Mouse (Mus musculus) CH12.LX (cell line): ENCODE measurements around the gene Cbfa2t2. TPM values are rescaled to one million over a fixed set of nuclear protein-coding genes. Genes with fewer than 3 reads are reported as not detected.

Experiments used
- DNase-seq: peaks from one replicate; pipeline ENCODE4 v3.0.0-alpha.2; 2013; ENCODE audit errors: extremely low read depth
- H3K27ac ChIP-seq: 2 replicates; pipeline ENCODE4 v1.5.1; 2012; ENCODE audit warnings: low read depth, mild to moderate bottlenecking, control low read depth, moderate library complexity; ENCODE audit not compliant: insufficient read depth
- H3K27me3 ChIP-seq: replicated peaks from 2 replicates; pipeline ENCODE3; 2012; ENCODE audit warnings: inconsistent platforms
- H3K36me3 ChIP-seq, 2 experiments: replicated peaks in 1 of 2; 2 replicates each; pipeline versions ENCODE3 to v1.6.1; 2012; ENCODE audit warnings: inconsistent platforms in 1 of 2, low read length in 1 of 2, mild to moderate bottlenecking in 1 of 2, mixed read lengths in 1 of 2, moderate library complexity in 1 of 2; ENCODE audit not compliant: control insufficient read depth in 1 of 2, insufficient read depth in 1 of 2
- H3K4me1 ChIP-seq, 2 experiments: 2 replicates each; pipeline ENCODE4 v1.6.1; 2012; ENCODE audit warnings: inconsistent platforms in 1 of 2, moderate library complexity in 1 of 2; ENCODE audit not compliant: insufficient read depth in 2 of 2, control insufficient read depth in 1 of 2
- H3K4me2 ChIP-seq: 2 replicates; pipeline ENCODE4 v1.6.1; 2012; ENCODE audit warnings: low read depth, mild to moderate bottlenecking, control low read depth; ENCODE audit not compliant: poor library complexity, insufficient read depth, severe bottlenecking
- H3K4me3 ChIP-seq, 3 experiments: fragments of 150-350 bp in 1 of 3; sonication (generic) in 1 of 3; replicated peaks in 1 of 3; 2 replicates each; pipeline versions ENCODE3 to v1.5.1; 2011 to 2012; ENCODE audit warnings: low read depth in 2 of 3, low read length in 2 of 3, mild to moderate bottlenecking in 2 of 3, moderate library complexity in 2 of 3, control low read depth in 1 of 3, improper control_type of control experiment in 1 of 3, inconsistent platforms in 1 of 3, mixed read lengths in 1 of 3; ENCODE audit not compliant: poor library complexity in 1 of 3
- H3K79me2 ChIP-seq: replicated peaks from 2 replicates; pipeline ENCODE4 v1.6.1; 2012; ENCODE audit warnings: mild to moderate bottlenecking, moderate library complexity; ENCODE audit not compliant: control insufficient read depth, poor library complexity, insufficient read depth, severe bottlenecking; ENCODE audit errors: extremely low read depth
- H3K9ac ChIP-seq: 2 replicates; pipeline ENCODE4 v1.6.1; 2012; ENCODE audit warnings: low read depth, mild to moderate bottlenecking, control low read depth, moderate library complexity; ENCODE audit not compliant: insufficient read depth
- H3K9me3 ChIP-seq: replicated peaks from 2 replicates; pipeline ENCODE3; 2012; ENCODE audit warnings: low read length, inconsistent platforms, mixed read lengths
- BHLHE40 ChIP-seq: IDR thresholded peaks from 2 replicates; pipeline ENCODE4 v1.6.1; 2011; ENCODE audit warnings: mild to moderate bottlenecking, low read depth, low read length, improper control_type of control experiment
- EP300 ChIP-seq: IDR thresholded peaks from 2 replicates; pipeline ENCODE4 v1.6.1; 2011; ENCODE audit warnings: low read length, improper control_type of control experiment
- ETS1 ChIP-seq: conservative IDR thresholded peaks from 2 replicates; pipeline ENCODE4 v1.6.1; 2012; ENCODE audit warnings: low read depth, mild to moderate bottlenecking, inconsistent platforms, low read length, improper control_type of control experiment, moderate library complexity
- HCFC1 ChIP-seq: IDR thresholded peaks from 2 replicates; pipeline ENCODE4 v1.6.1; 2012; ENCODE audit warnings: low read depth, mild to moderate bottlenecking, inconsistent platforms, low read length, improper control_type of control experiment
- KAT2A ChIP-seq: IDR thresholded peaks from 2 replicates; pipeline ENCODE4 v1.6.1; 2012; ENCODE audit warnings: low read length, improper control_type of control experiment, inconsistent platforms; ENCODE audit not compliant: insufficient replicate concordance
- MAX ChIP-seq: IDR thresholded peaks from 2 replicates; pipeline ENCODE4 v1.6.1; 2011; ENCODE audit warnings: low read length, improper control_type of control experiment
- MEF2A ChIP-seq: IDR thresholded peaks from 2 replicates; pipeline ENCODE4 v1.6.1; 2014; ENCODE audit warnings: low read depth, mild to moderate bottlenecking, inconsistent platforms, low read length, improper control_type of control experiment, borderline replicate concordance
- MXI1 ChIP-seq: IDR thresholded peaks from 2 replicates; pipeline ENCODE4 v1.6.1; 2011; ENCODE audit warnings: mild to moderate bottlenecking, low read depth, low read length, improper control_type of control experiment
- MYC ChIP-seq: IDR thresholded peaks from 2 replicates; pipeline ENCODE4 v1.6.1; 2011; ENCODE audit warnings: low read depth, mild to moderate bottlenecking, improper control_type of control experiment, low read length
- NELFE ChIP-seq: IDR thresholded peaks from 2 replicates; pipeline ENCODE4 v1.6.1; 2011; ENCODE audit warnings: low read depth, low read length, improper control_type of control experiment
- POLR2A ChIP-seq: IDR thresholded peaks from 2 replicates; pipeline ENCODE4 v1.6.1; 2011; ENCODE audit warnings: low read depth, mild to moderate bottlenecking, improper control_type of control experiment, low read length
- SIN3A ChIP-seq: IDR thresholded peaks from 2 replicates; pipeline ENCODE4 v1.6.1; 2012; ENCODE audit warnings: low read length, improper control_type of control experiment, inconsistent platforms
- TBP ChIP-seq: conservative IDR thresholded peaks from 2 replicates; pipeline ENCODE4 v1.6.1; 2011; ENCODE audit warnings: low read depth, low read length, improper control_type of control experiment
- TCF12 ChIP-seq: IDR thresholded peaks from 2 replicates; pipeline ENCODE4 v1.6.1; 2014; ENCODE audit warnings: low read depth, mild to moderate bottlenecking, inconsistent platforms, low read length, improper control_type of control experiment
- ZMIZ1 ChIP-seq: IDR thresholded peaks from 2 replicates; pipeline ENCODE4 v1.6.1; 2012; ENCODE audit warnings: low read depth, mild to moderate bottlenecking, inconsistent platforms, low read length, improper control_type of control experiment
- ZNF384 ChIP-seq: IDR thresholded peaks from 2 replicates; pipeline ENCODE4 v1.6.1; 2012; ENCODE audit warnings: low read depth, low read length, improper control_type of control experiment, inconsistent platforms
- dilution Hi-C: fragments of 300-500 bp; cut with MboI; formaldehyde crosslinking; loops from 2 replicates; pipeline ENCODE4 v1.14.3; 2020; ENCODE audit warnings: low sequenced_read_pairs; ENCODE audit not compliant: extremely low pct_unique_long_range_greater_than_20kb, extremely low pct_ligation_motif_present
- in situ Hi-C: fragments of 300-500 bp; cut with MboI; formaldehyde crosslinking; loops from 3 replicates; pipeline ENCODE4 v1.14.3; 2019; ENCODE audit warnings: low sequenced_read_pairs, low pct_ligation_motif_present, low pct_unique_long_range_greater_than_20kb, mixed read lengths
- polyA plus RNA-seq: library from polyadenylated mRNA; unstranded; fragments of >175 nt; gene quantifications from 2 replicates; pipeline ENCODE4 v1.2.1, GENCODE M21; 2012; ENCODE audit warnings: low read depth; ENCODE audit not compliant: insufficient read length
- total RNA-seq, 2 experiments: library from RNA; depleted of rRNA; stranded (reverse); fragments of 300-350 nt in 1 of 2; fragments of >200 nt in 1 of 2; gene quantifications; 2 replicates each; pipeline ENCODE4 v1.2.3; 2012 to 2014

The Cbfa2t2 gene
- total and polyA plus RNA-seq, 3 experiments: 6.0 to 12.6 (median 7.0) TPM

GRCm38 (mm10) chr2:154426188-154426904 is 9.9 kb upstream of the Cbfa2t2 start:
- Histone ChIP-seq H3K4me2 (peak overlapping the region; percentile 24), H3K9me3 (peaks cover 5% of the 10 kb centered on the region), H3K27ac (peak overlapping the region; percentile 33; the same call in 1 of the 2 replicates), H3K9ac (peak overlapping the region; percentile 58), H3K4me1 (peaks cover 4 to 17% of the 10 kb centered on the region in 2 experiments), H3K36me3 (no peaks in the 10 kb centered on the region), H3K79me2 (no peaks in the 10 kb centered on the region)
- TF ChIP-seq NELFE: peak; percentile 73
- peak; percentile 52; the same call in 1 of the 2 replicates for TF ChIP-seq TCF12
- no peak for TF ChIP-seq MAX
- TF ChIP-seq POLR2A: peak; percentile 77
- TF ChIP-seq MYC: no peak
- TF ChIP-seq KAT2A: no peak
- 0 out of 2 replicates have a peak, but pooled peaks have one; percentile 2 for TF ChIP-seq BHLHE40
- TF ChIP-seq ZMIZ1: 0 out of 2 replicates have a peak, but pooled peaks have one; percentile 25
- TF ChIP-seq, all 38 proteins: peak for 5
- Histone ChIP-seq H3K27me3 (peaks cover 1% of the 10 kb centered on the region), H3K4me3 (peak overlapping the region; percentile 23 to 59 (median 52))
- in situ Hi-C loops (no loop called here), dilution Hi-C loops (no loop called here)
- DNase-seq: peak; percentile 58

GRCm38 (mm10) chr2:154426905-154427852 is 9.1 kb upstream of the Cbfa2t2 start:
- Histone ChIP-seq H3K27me3 (peaks cover 1% of the 10 kb centered on the region), H3K36me3 (no peaks in the 10 kb centered on the region), H3K4me3 (peak overlapping the region; percentile 16 to 59 (median 52)), H3K4me2 (peak overlapping the region; percentile 24; the same call in 1 of the 2 replicates), H3K79me2 (no peaks in the 10 kb centered on the region), H3K9ac (peak overlapping the region; percentile 58; the same call in 1 of the 2 replicates), H3K27ac (0 out of 2 replicates have a peak overlapping the region, but pooled peaks have one; percentile 33), H3K9me3 (peaks cover 5% of the 10 kb centered on the region), H3K4me1 (peaks cover 4 to 17% of the 10 kb centered on the region in 2 experiments)
- TF ChIP-seq EP300 (0 out of 2 replicates have a peak, but pooled peaks have one; percentile 43), HCFC1 (no peak), ETS1 (0 out of 2 replicates have a peak, but pooled peaks have one; percentile 9), MXI1 (no peak), TBP (peak; percentile 71; the same call in 1 of the 2 replicates), MEF2A (peak; percentile 84), BHLHE40 (0 out of 2 replicates have a peak, but pooled peaks have one; percentile 14), ZNF384 (peak; percentile 99), SIN3A (peak; percentile 48; the same call in 1 of the 2 replicates)
- DNase-seq: peak; percentile 79
- dilution Hi-C loops: no loop called here
- in situ Hi-C loops: no loop called here
